Mouse (Mus musculus): Measurements from ENCODE around the gene Mllt10. TPM values are rescaled to one million over a fixed set of nuclear protein-coding genes. Genes with fewer than 3 reads are reported as not detected.

Gene Mllt10
- polyA plus RNA-seq, 1 experiment from 2014 or later, result 36.4 TPM

GRCm38 (mm10) chr2:18031831-18032537, 23.1 kb upstream of the Mllt10 start:
- H3K4me1 ChIP-seq (ENCODE audit: control insufficient read depth, insufficient read depth, low read length), result peaks cover 30% of the 10 kb centered on the region
- 3% methylated on average over 34 of the region's 34 CpGs for WGBS (ENCODE audit: insufficient replicate concordance)
- peak overlapping the region; percentile 94 for H3K9ac ChIP-seq (ENCODE audit: low read depth, low read length)
- ATAC-seq (replicated peaks; ENCODE audit: insufficient number of reproducible peaks, low FRiP score, low TSS enrichment), result no peak
- H3K4me2 ChIP-seq, result peak overlapping the region; percentile 88
- H3K27ac ChIP-seq (ENCODE audit: low read depth, low read length), result 0 out of 2 replicates have a peak overlapping the region, but pooled peaks have one; percentile 57
- no peaks in the 10 kb centered on the region for H3K27me3 ChIP-seq (ENCODE audit: control insufficient read depth, insufficient read depth, low read length)
- peak overlapping the region; percentile 44 for H3K4me3 ChIP-seq (ENCODE audit: low read depth, low read length)
- no peaks in the 10 kb centered on the region for H3K9me3 ChIP-seq (replicated peaks; ENCODE audit: control insufficient read depth, low read length)
- no peaks in the 10 kb centered on the region for H3K36me3 ChIP-seq (ENCODE audit: control insufficient read depth, insufficient read depth, low read length)

GRCm38 (mm10) chr2:18032538-18032895, 22.5 kb upstream of the Mllt10 start:
- WGBS (ENCODE audit: insufficient replicate concordance), result 46% methylated on average over 5 of the region's 5 CpGs
- Histone ChIP-seq H3K9ac (ENCODE audit: low read depth, low read length) (peak overlapping the region; percentile 94; the same call in 1 of the 2 replicates), H3K27me3 (ENCODE audit: control insufficient read depth, insufficient read depth, low read length) (no peaks in the 10 kb centered on the region), H3K4me2 (peak overlapping the region; percentile 88), H3K9me3 (replicated peaks; ENCODE audit: control insufficient read depth, low read length) (no peaks in the 10 kb centered on the region), H3K4me3 (ENCODE audit: low read depth, low read length) (peak overlapping the region; percentile 44; the same call in 1 of the 2 replicates), H3K4me1 (ENCODE audit: control insufficient read depth, insufficient read depth, low read length) (peaks cover 31% of the 10 kb centered on the region), H3K36me3 (ENCODE audit: control insufficient read depth, insufficient read depth, low read length) (no peaks in the 10 kb centered on the region), H3K27ac (ENCODE audit: low read depth, low read length) (0 out of 2 replicates have a peak overlapping the region, but pooled peaks have one; percentile 57)
- ATAC-seq (replicated peaks; ENCODE audit: insufficient number of reproducible peaks, low FRiP score, low TSS enrichment), result no peak

GRCm38 (mm10) chr2:18033166-18034108, 21.6 kb upstream of the Mllt10 start:
- Histone ChIP-seq H3K27me3 (ENCODE audit: control insufficient read depth, insufficient read depth, low read length) (no peaks in the 10 kb centered on the region), H3K9ac (ENCODE audit: low read depth, low read length) (no peak overlapping the region), H3K36me3 (ENCODE audit: control insufficient read depth, insufficient read depth, low read length) (no peaks in the 10 kb centered on the region), H3K4me1 (ENCODE audit: control insufficient read depth, insufficient read depth, low read length) (peaks cover 39% of the 10 kb centered on the region), H3K27ac (ENCODE audit: low read depth, low read length) (peak overlapping the region; percentile 35; the same call in 1 of the 2 replicates), H3K4me3 (ENCODE audit: low read depth, low read length) (0 out of 2 replicates have a peak overlapping the region, but pooled peaks have one; percentile 12), H3K4me2 (peak overlapping the region; percentile 88), H3K9me3 (replicated peaks; ENCODE audit: control insufficient read depth, low read length) (no peaks in the 10 kb centered on the region)
- 52% methylated on average over 10 of the region's 10 CpGs for WGBS (ENCODE audit: insufficient replicate concordance)
- ATAC-seq (replicated peaks; ENCODE audit: insufficient number of reproducible peaks, low FRiP score, low TSS enrichment), result no peak

- H3K9me3 ChIP-seq (replicated peaks; ENCODE audit: control insufficient read depth, low read length), result no peaks in the 10 kb centered on the region
- no peak overlapping the region for H3K27ac ChIP-seq (ENCODE audit: low read depth, low read length)
- no peak overlapping the region for H3K4me3 ChIP-seq (ENCODE audit: low read depth, low read length)
- peaks cover 45% of the 10 kb centered on the region for H3K4me1 ChIP-seq (ENCODE audit: control insufficient read depth, insufficient read depth, low read length)
- no peak overlapping the region for H3K9ac ChIP-seq (ENCODE audit: low read depth, low read length)
- WGBS (ENCODE audit: insufficient replicate concordance), result 77% methylated on average over 10 of the region's 10 CpGs
- no peak for ATAC-seq (replicated peaks; ENCODE audit: insufficient number of reproducible peaks, low FRiP score, low TSS enrichment)
- no peaks in the 10 kb centered on the region for H3K27me3 ChIP-seq (ENCODE audit: control insufficient read depth, insufficient read depth, low read length)
- no peak overlapping the region for H3K4me2 ChIP-seq
- no peaks in the 10 kb centered on the region for H3K36me3 ChIP-seq (ENCODE audit: control insufficient read depth, insufficient read depth, low read length)
Observed at GRCm38 (mm10) chr2:18034371-18035250, 20.4 kb upstream of the Mllt10 start.

GRCm38 (mm10) chr2:18037491-18037890, 17.5 kb upstream of the Mllt10 start, which contains the start of gene A930004D18Rik:
TSS of gene A930004D18Rik (minus strand) at chr2:18037737.
- no peaks in the 10 kb centered on the region for H3K27me3 ChIP-seq (ENCODE audit: control insufficient read depth, insufficient read depth, low read length)
- no peak within 1 kb of the TSS for H3K4me3 ChIP-seq (ENCODE audit: low read depth, low read length)
- H3K4me1 ChIP-seq (ENCODE audit: control insufficient read depth, insufficient read depth, low read length), result peaks cover 57% of the 10 kb centered on the region
- H3K9ac ChIP-seq (ENCODE audit: low read depth, low read length), result no peak within 1 kb of the TSS
- 20% methylated on average over 2 of the region's 2 CpGs for WGBS (ENCODE audit: insufficient replicate concordance)
- H3K27ac ChIP-seq (ENCODE audit: low read depth, low read length), result no peak within 1 kb of the TSS
- no peak within 1 kb of the TSS; the same call in 1 of the 2 replicates for H3K4me2 ChIP-seq
- no peaks in the 10 kb centered on the region for H3K36me3 ChIP-seq (ENCODE audit: control insufficient read depth, insufficient read depth, low read length)
- ATAC-seq (replicated peaks; ENCODE audit: insufficient number of reproducible peaks, low FRiP score, low TSS enrichment), result no peak
- H3K9me3 ChIP-seq (replicated peaks; ENCODE audit: control insufficient read depth, low read length), result no peaks in the 10 kb centered on the region

GRCm38 (mm10) chr2:18038141-18038752, 16.8 kb upstream of the Mllt10 start:
- H3K9ac ChIP-seq (ENCODE audit: low read depth, low read length), result no peak overlapping the region
- no peak overlapping the region for H3K4me3 ChIP-seq (ENCODE audit: low read depth, low read length)
- peaks cover 57% of the 10 kb centered on the region for H3K4me1 ChIP-seq (ENCODE audit: control insufficient read depth, insufficient read depth, low read length)
- ATAC-seq (replicated peaks; ENCODE audit: insufficient number of reproducible peaks, low FRiP score, low TSS enrichment), result no peak
- H3K4me2 ChIP-seq, result no peak overlapping the region; the same call in 1 of the 2 replicates
- WGBS (ENCODE audit: insufficient replicate concordance), result 48% methylated on average over 3 of the region's 3 CpGs
- no peaks in the 10 kb centered on the region for H3K36me3 ChIP-seq (ENCODE audit: control insufficient read depth, insufficient read depth, low read length)
- H3K27me3 ChIP-seq (ENCODE audit: control insufficient read depth, insufficient read depth, low read length), result no peaks in the 10 kb centered on the region
- H3K9me3 ChIP-seq (replicated peaks; ENCODE audit: control insufficient read depth, low read length), result no peaks in the 10 kb centered on the region
- no peak overlapping the region for H3K27ac ChIP-seq (ENCODE audit: low read depth, low read length)

- H3K27ac ChIP-seq (ENCODE audit: low read depth, low read length), result peak overlapping the region; percentile 2; the same call in 1 of the 2 replicates
- H3K9me3 ChIP-seq (replicated peaks; ENCODE audit: control insufficient read depth, low read length), result no peaks in the 10 kb centered on the region
- H3K9ac ChIP-seq (ENCODE audit: low read depth, low read length), result peak overlapping the region; percentile 88
- ATAC-seq (replicated peaks; ENCODE audit: insufficient number of reproducible peaks, low FRiP score, low TSS enrichment), result no peak
- 38% methylated on average over 10 of the region's 10 CpGs for WGBS (ENCODE audit: insufficient replicate concordance)
- H3K4me3 ChIP-seq (ENCODE audit: low read depth, low read length), result no peak overlapping the region
- H3K4me1 ChIP-seq (ENCODE audit: control insufficient read depth, insufficient read depth, low read length), result peaks cover 51% of the 10 kb centered on the region
- H3K36me3 ChIP-seq (ENCODE audit: control insufficient read depth, insufficient read depth, low read length), result no peaks in the 10 kb centered on the region
- peak overlapping the region; percentile 81 for H3K4me2 ChIP-seq
- H3K27me3 ChIP-seq (ENCODE audit: control insufficient read depth, insufficient read depth, low read length), result no peaks in the 10 kb centered on the region
Observed at GRCm38 (mm10) chr2:18038895-18039371, 16.1 kb upstream of the Mllt10 start.

Data from heart, embryonic 11.5 days (tissue).